10 mouse cellular contexts compared by ENCODE assay signal in genomic region chr2:131170936-131171335, GRCm38 (mm10). TPM values are rescaled to one million over a fixed set of nuclear protein-coding genes. Genes with fewer than 3 reads are reported as not detected.
DNase-seq lines count a peak whose midpoint lies in the region; ATAC-seq lines count a peak whose summit lies in the region.
"Had no signal": no experiment of that assay in that cellular context is flagged by ENCODE, and none has a peak within 500 bp of the region (broad histone marks: within the 10 kb centered on the region; RNA-seq: fewer than 3 reads in every experiment).

No protein-coding gene starts in this region.

- WGBS in forebrain, embryonic 10.5 days: 10% methylated on average over 9 of the region's 9 CpGs
- WGBS in forebrain, embryonic 14.5 days: 27% methylated on average over 9 of the region's 9 CpGs
- WGBS in kidney, embryonic 16.5 days: 17% methylated on average over 9 of the region's 9 CpGs
- 13% methylated on average over 9 of the region's 9 CpGs for WGBS in embryonic facial prominence, embryonic 11.5 days
- WGBS in liver, embryonic 12.5 days (ENCODE audit: insufficient replicate concordance): 14% methylated on average over 9 of the region's 9 CpGs

- no peak overlapping the region for H3K4me2 ChIP-seq in forebrain, embryonic 14.5 days (ENCODE audit: low read length)
- peak overlapping the region; percentile 56 for H3K4me2 ChIP-seq in kidney, embryonic 16.5 days (replicated peaks; ENCODE audit: low read depth, low read length)
- peak overlapping the region; percentile 44 for H3K4me2 ChIP-seq in embryonic facial prominence, embryonic 11.5 days (ENCODE audit: low read depth, low read length)
- H3K4me2 ChIP-seq in liver, embryonic 12.5 days: peak overlapping the region; percentile 57

- H3K9me3 ChIP-seq in forebrain, embryonic 10.5 days: no peaks in the 10 kb centered on the region
- H3K9me3 ChIP-seq in forebrain, embryonic 14.5 days (replicated peaks; ENCODE audit: control insufficient read depth, low read length): no peaks in the 10 kb centered on the region
- H3K9me3 ChIP-seq in kidney, embryonic 16.5 days (ENCODE audit: low read length): no peaks in the 10 kb centered on the region
- no peaks in the 10 kb centered on the region for H3K9me3 ChIP-seq in embryonic facial prominence, embryonic 11.5 days (replicated peaks; ENCODE audit: control insufficient read depth, low read length)
- no peaks in the 10 kb centered on the region for H3K9me3 ChIP-seq in liver, embryonic 12.5 days (replicated peaks)
- H3K9me3 ChIP-seq: hindbrain, embryonic 15.5 days; neural tube, embryonic 12.5 days had no signal

- H3K36me3 ChIP-seq in forebrain, embryonic 10.5 days (replicated peaks): peaks cover 7% of the 10 kb centered on the region
- H3K36me3 ChIP-seq in forebrain, embryonic 14.5 days (ENCODE audit: control insufficient read depth, insufficient read depth, low read length): peaks cover 7% of the 10 kb centered on the region; the same call in 1 of the 2 replicates
- 0 out of 2 replicates have a peak, but pooled peaks cover 3% of the 10 kb centered on the region for H3K36me3 ChIP-seq in kidney, embryonic 16.5 days (ENCODE audit: insufficient read depth, low read length)
- no peaks in the 10 kb centered on the region for H3K36me3 ChIP-seq in embryonic facial prominence, embryonic 11.5 days (replicated peaks; ENCODE audit: control insufficient read depth, insufficient read depth, low read depth, low read length)
- peaks cover 3% of the 10 kb centered on the region; the same call in 1 of the 2 replicates for H3K36me3 ChIP-seq in liver, embryonic 12.5 days

- ATAC-seq in forebrain, embryonic 14.5 days: no peak
- no peak for ATAC-seq in kidney, embryonic 16.5 days (ENCODE audit: low FRiP score, low TSS enrichment)
- ATAC-seq in embryonic facial prominence, embryonic 11.5 days (replicated peaks; ENCODE audit: insufficient number of reproducible peaks, low FRiP score, low TSS enrichment, low read depth): no peak
- ATAC-seq in liver, embryonic 12.5 days: no peak

- H3K9ac ChIP-seq in forebrain, embryonic 14.5 days (ENCODE audit: low read length): no peak overlapping the region; the same call in 1 of the 2 replicates
- H3K9ac ChIP-seq in kidney, embryonic 16.5 days (replicated peaks; ENCODE audit: low read length): peak overlapping the region; percentile 48; the same call in 1 of the 2 replicates
- no peak overlapping the region for H3K9ac ChIP-seq in embryonic facial prominence, embryonic 11.5 days (replicated peaks; ENCODE audit: low read length)
- no peak overlapping the region for H3K9ac ChIP-seq in liver, embryonic 12.5 days
- H3K9ac ChIP-seq: hindbrain, embryonic 15.5 days had no signal

- peak overlapping the region; percentile 42 for H3K4me3 ChIP-seq in forebrain, embryonic 10.5 days
- no peak overlapping the region for H3K4me3 ChIP-seq in forebrain, embryonic 14.5 days (ENCODE audit: low read depth, low read length)
- peak overlapping the region; percentile 38 for H3K4me3 ChIP-seq in kidney, embryonic 16.5 days (ENCODE audit: low read length)
- H3K4me3 ChIP-seq in embryonic facial prominence, embryonic 11.5 days (ENCODE audit: low read depth, low read length): no peak overlapping the region
- H3K4me3 ChIP-seq in liver, embryonic 12.5 days: peak overlapping the region; percentile 32; the same call in 1 of the 2 replicates
- H3K4me3 ChIP-seq: hindbrain, embryonic 15.5 days; neural tube, embryonic 12.5 days had no signal

- no peak for DNase-seq in forebrain, embryonic 10.5 days (ENCODE audit: extremely low spot score, low spot score)
- no peak for DNase-seq in forebrain, embryonic 14.5 days (ENCODE audit: low spot score)
- DNase-seq in kidney, adult 11 months: no peak
- DNase-seq in embryonic facial prominence, embryonic 11.5 days (ENCODE audit: low spot score): no peak
- DNase-seq in left cerebral cortex, postnatal 10 days (ENCODE audit: extremely low spot score in 1 of 2, low spot score in 2 of 2): no peak
- DNase-seq in embryo, embryonic 10.5 days (ENCODE audit: low spot score): no peak

- peaks cover 53% of the 10 kb centered on the region for H3K27me3 ChIP-seq in forebrain, embryonic 10.5 days (ENCODE audit: poor library complexity, severe bottlenecking)
- H3K27me3 ChIP-seq in forebrain, embryonic 14.5 days (replicated peaks; ENCODE audit: control insufficient read depth, insufficient read depth, low read length): peaks cover 12% of the 10 kb centered on the region
- peaks cover 27% of the 10 kb centered on the region for H3K27me3 ChIP-seq in kidney, embryonic 16.5 days (ENCODE audit: insufficient read depth, low read length)
- H3K27me3 ChIP-seq in embryonic facial prominence, embryonic 11.5 days (ENCODE audit: control insufficient read depth, insufficient read depth, low read length): peaks cover 25% of the 10 kb centered on the region
- H3K27me3 ChIP-seq in liver, embryonic 12.5 days (replicated peaks): peaks cover 75% of the 10 kb centered on the region

- H3K4me1 ChIP-seq in forebrain, embryonic 10.5 days: peaks cover 34% of the 10 kb centered on the region
- peaks cover 12% of the 10 kb centered on the region; the same call in 1 of the 2 replicates for H3K4me1 ChIP-seq in forebrain, embryonic 14.5 days (ENCODE audit: control insufficient read depth, insufficient read depth, low read length)
- H3K4me1 ChIP-seq in kidney, embryonic 16.5 days (ENCODE audit: insufficient read depth, low read length): peaks cover 24% of the 10 kb centered on the region
- no peaks in the 10 kb centered on the region; the same call in 1 of the 2 replicates for H3K4me1 ChIP-seq in embryonic facial prominence, embryonic 11.5 days (ENCODE audit: control insufficient read depth, insufficient read depth, low read length)
- peaks cover 34% of the 10 kb centered on the region for H3K4me1 ChIP-seq in liver, embryonic 12.5 days

- H3K27ac ChIP-seq in forebrain, embryonic 10.5 days: no peak overlapping the region
- H3K27ac ChIP-seq in forebrain, embryonic 14.5 days (ENCODE audit: low read depth, low read length): no peak overlapping the region
- no peak overlapping the region for H3K27ac ChIP-seq in kidney, embryonic 16.5 days (ENCODE audit: low read length)
- no peak overlapping the region for H3K27ac ChIP-seq in embryonic facial prominence, embryonic 11.5 days (replicated peaks; ENCODE audit: low read depth, low read length)
- no peak overlapping the region for H3K27ac ChIP-seq in liver, embryonic 12.5 days
- H3K27ac ChIP-seq: hindbrain, embryonic 15.5 days; neural tube, embryonic 12.5 days had no signal

- intact Hi-C loops in left cerebral cortex, postnatal 10 days (cut with DNase I): no loop called here

RNA-seq across cellular contexts. Expression of gene Cenpb, which starts 8.9 kb away (rescaled TPM):
- polyA plus RNA-seq in forebrain, embryonic 10.5 days (2016; fragmentation: Nextera tagmentation; extraction: Ambion mirVana): 8.9 and 10.0 TPM in 2 replicates
- 9.3 and 9.7 TPM in 2 replicates for polyA plus RNA-seq in forebrain, embryonic 14.5 days (2014; fragmentation: Nextera tagmentation; extraction: Ambion mirVana)
- 9.7 and 10.1 TPM in 2 replicates for polyA plus RNA-seq in kidney, embryonic 16.5 days (2015; fragmentation: Nextera tagmentation; extraction: Ambion mirVana)
- 5.8 and 6.1 TPM in 2 replicates for polyA plus RNA-seq in embryonic facial prominence, embryonic 11.5 days (2014; fragmentation: Nextera tagmentation; extraction: Ambion mirVana)
- polyA plus RNA-seq in liver, embryonic 12.5 days (2016; fragmentation: Nextera tagmentation; extraction: Ambion mirVana): 5.9 and 6.5 TPM in 2 replicates
- total RNA-seq in left cerebral cortex, postnatal 10 days (2021): 10 to 100 TPM; 93.6 to 97.1 TPM

RNA-seq across cellular contexts. Expression of gene 1700037H04Rik, which starts 11.1 kb away (rescaled TPM):
- 128 and 129 TPM in 2 replicates for polyA plus RNA-seq in forebrain, embryonic 10.5 days (2016; fragmentation: Nextera tagmentation; extraction: Ambion mirVana)
- 110 and 112 TPM in 2 replicates for polyA plus RNA-seq in forebrain, embryonic 14.5 days (2014; fragmentation: Nextera tagmentation; extraction: Ambion mirVana)
- polyA plus RNA-seq in kidney, embryonic 16.5 days (2015; fragmentation: Nextera tagmentation; extraction: Ambion mirVana): 98.2 and 101 TPM in 2 replicates
- polyA plus RNA-seq in embryonic facial prominence, embryonic 11.5 days (2014; fragmentation: Nextera tagmentation; extraction: Ambion mirVana): 81.2 and 88.3 TPM in 2 replicates
- 131 and 141 TPM in 2 replicates for polyA plus RNA-seq in liver, embryonic 12.5 days (2016; fragmentation: Nextera tagmentation; extraction: Ambion mirVana)
- 10 to 100 TPM; 69.3 to 74.2 TPM for total RNA-seq in left cerebral cortex, postnatal 10 days (2021)

RNA-seq across cellular contexts. Expression of gene Cdc25b, which starts 15.8 kb away (rescaled TPM):
- 65.9 and 79.3 TPM in 2 replicates for polyA plus RNA-seq in forebrain, embryonic 10.5 days (2016; fragmentation: Nextera tagmentation; extraction: Ambion mirVana)
- polyA plus RNA-seq in forebrain, embryonic 14.5 days (2014; fragmentation: Nextera tagmentation; extraction: Ambion mirVana): 30.0 and 32.0 TPM in 2 replicates
- 73.8 and 87.0 TPM in 2 replicates for polyA plus RNA-seq in kidney, embryonic 16.5 days (2015; fragmentation: Nextera tagmentation; extraction: Ambion mirVana)
- 48.0 and 53.4 TPM in 2 replicates for polyA plus RNA-seq in embryonic facial prominence, embryonic 11.5 days (2014; fragmentation: Nextera tagmentation; extraction: Ambion mirVana)
- 172 and 182 TPM in 2 replicates for polyA plus RNA-seq in liver, embryonic 12.5 days (2016; fragmentation: Nextera tagmentation; extraction: Ambion mirVana)
- total RNA-seq in left cerebral cortex, postnatal 10 days (2021): 10 to 100 TPM; 17.0 to 17.2 TPM

RNA-seq across cellular contexts. Expression of gene Spef1, which starts 16.1 kb away (rescaled TPM):
- polyA plus RNA-seq in forebrain, embryonic 10.5 days (2016; fragmentation: Nextera tagmentation; extraction: Ambion mirVana): 4.4 and 4.6 TPM in 2 replicates
- 10.1 and 11.8 TPM in 2 replicates for polyA plus RNA-seq in forebrain, embryonic 14.5 days (2014; fragmentation: Nextera tagmentation; extraction: Ambion mirVana)
- 3.3 and 4.7 TPM in 2 replicates for polyA plus RNA-seq in kidney, embryonic 16.5 days (2015; fragmentation: Nextera tagmentation; extraction: Ambion mirVana)
- polyA plus RNA-seq in embryonic facial prominence, embryonic 11.5 days (2014; fragmentation: Nextera tagmentation; extraction: Ambion mirVana): 3.4 and 4.1 TPM in 2 replicates
- polyA plus RNA-seq in liver, embryonic 12.5 days (2016; fragmentation: Nextera tagmentation; extraction: Ambion mirVana): 1.0 and 1.1 TPM in 2 replicates
- 10 to 100 TPM; 17.4 to 18.6 TPM for total RNA-seq in left cerebral cortex, postnatal 10 days (2021)

RNA-seq across cellular contexts. Expression of gene Ap5s1, which starts 35.9 kb away (rescaled TPM):
- polyA plus RNA-seq in forebrain, embryonic 10.5 days (2016; fragmentation: Nextera tagmentation; extraction: Ambion mirVana): 23.2 and 26.9 TPM in 2 replicates
- polyA plus RNA-seq in forebrain, embryonic 14.5 days (2014; fragmentation: Nextera tagmentation; extraction: Ambion mirVana): 29.9 and 30.3 TPM in 2 replicates
- 30.2 and 30.9 TPM in 2 replicates for polyA plus RNA-seq in kidney, embryonic 16.5 days (2015; fragmentation: Nextera tagmentation; extraction: Ambion mirVana)
- 22.6 and 23.8 TPM in 2 replicates for polyA plus RNA-seq in embryonic facial prominence, embryonic 11.5 days (2014; fragmentation: Nextera tagmentation; extraction: Ambion mirVana)
- 16.4 and 17.0 TPM in 2 replicates for polyA plus RNA-seq in liver, embryonic 12.5 days (2016; fragmentation: Nextera tagmentation; extraction: Ambion mirVana)
- 10 to 100 TPM; 21.2 to 23.6 TPM for total RNA-seq in left cerebral cortex, postnatal 10 days (2021)

Comparison
In these comparisons a context has a peak if more than half of its experiments do, and no peak if none do; other contexts are left out.
1. H3K4me3 ChIP-seq: peak in forebrain, embryonic 10.5 days (single experiment), kidney, embryonic 16.5 days (single experiment) and liver, embryonic 12.5 days (single experiment); none in forebrain, embryonic 14.5 days (single experiment) and embryonic facial prominence, embryonic 11.5 days (single experiment).